Mouse (Mus musculus): ENCODE measurements around the gene L1cam.

GRCm38 (mm10) chrX:73916945-73917344, 21.0 kb upstream of the L1cam start:
- no peak for TF ChIP-seq ZKSCAN1 (IDR thresholded peaks at IDR 0.05; ENCODE audit: borderline replicate concordance, low read depth, low read length)
- no peak for TF ChIP-seq TBP (conservative IDR thresholded peaks at IDR 0.05; ENCODE audit: low read depth, low read length)
- no peak for TF ChIP-seq ZNF384 (IDR thresholded peaks at IDR 0.05; ENCODE audit: low read depth, low read length)

Data from CH12.LX (cell line).